Mouse (Mus musculus) kidney, postnatal 36 days (tissue): ENCODE results near the gene Tmem130.
A peak's percentile ranks its signal among the peaks of the same experiment; 100 is the strongest.

ENCODE experiments used
- DNase-seq, 2 experiments: peaks; one replicate each; pipeline ENCODE4 v3.0.0; 2021 to 2022; ENCODE audit warnings: mixed read lengths in 2 of 2

Tmem130 gene

GRCm38 (mm10) chr5:144729216-144729615, 32.4 kb downstream of the Tmem130 start:
- no peak for DNase-seq

DNA sequence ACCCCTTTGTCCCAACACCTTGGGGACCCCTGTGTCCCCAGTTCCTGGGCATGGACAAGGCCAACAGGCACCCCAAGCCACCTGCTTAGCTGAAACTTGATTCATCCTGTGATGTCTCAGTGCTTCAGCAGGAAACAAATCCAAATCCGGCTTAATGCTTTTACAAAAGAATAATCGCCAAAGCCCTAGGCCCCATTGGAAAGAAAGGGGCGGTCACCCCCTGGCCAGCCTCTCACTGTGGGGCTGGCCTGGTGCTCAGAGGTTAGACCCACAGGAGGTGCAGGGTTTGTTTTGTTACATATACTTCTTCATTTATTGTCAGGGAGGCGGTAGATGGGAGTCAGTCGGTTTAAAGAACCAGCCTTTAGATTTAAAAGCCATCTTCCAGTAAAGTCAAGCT, 33.4 kb downstream of the Tmem130 start:
- DNase-seq, result no peak

- DNase-seq, result peak; percentile 57 to 89
Observed at GRCm38 (mm10) chr5:144727119-144727518, 34.5 kb downstream of the Tmem130 start.

DNA sequence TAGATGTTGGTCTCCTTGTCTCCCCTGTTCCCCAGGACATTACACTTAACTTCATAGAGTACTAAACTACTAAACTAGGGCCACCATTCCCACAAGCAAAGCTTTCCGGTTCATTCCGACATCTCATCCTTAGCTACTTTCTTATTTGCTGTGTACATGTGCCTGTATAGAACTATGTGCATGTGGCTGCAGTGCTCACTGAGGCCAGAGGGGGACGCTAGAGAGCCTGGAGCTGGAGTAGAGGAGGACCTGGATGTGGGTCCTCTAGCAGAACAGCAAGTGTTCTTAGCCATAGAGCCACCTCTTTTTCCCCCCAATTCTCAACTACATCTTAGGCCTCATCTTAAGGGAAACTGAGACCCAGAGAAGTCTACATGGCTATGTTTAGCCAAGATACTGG, 36.1 kb downstream of the Tmem130 start:
- DNase-seq, result no peak

DNA sequence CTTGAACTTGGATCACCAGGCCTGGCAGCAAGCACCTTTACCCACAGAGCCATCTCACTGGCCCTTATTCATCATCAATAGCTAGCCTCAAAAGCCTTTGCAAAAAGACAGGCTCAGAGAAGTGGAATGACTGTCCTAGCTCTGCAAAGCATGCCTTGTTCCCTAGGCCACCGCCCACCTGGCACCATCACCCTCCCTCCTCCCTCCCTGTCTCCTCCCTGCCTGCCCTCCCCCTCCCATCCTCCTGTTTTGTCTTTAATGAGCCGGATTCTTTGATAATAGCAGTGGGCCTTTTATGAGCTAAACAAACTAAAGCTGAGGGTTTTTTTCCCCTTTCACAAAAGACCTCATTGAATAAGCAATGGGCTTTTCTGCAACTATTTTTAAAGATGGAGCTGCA, 36.7 kb downstream of the Tmem130 start:
- no peak for DNase-seq

DNA sequence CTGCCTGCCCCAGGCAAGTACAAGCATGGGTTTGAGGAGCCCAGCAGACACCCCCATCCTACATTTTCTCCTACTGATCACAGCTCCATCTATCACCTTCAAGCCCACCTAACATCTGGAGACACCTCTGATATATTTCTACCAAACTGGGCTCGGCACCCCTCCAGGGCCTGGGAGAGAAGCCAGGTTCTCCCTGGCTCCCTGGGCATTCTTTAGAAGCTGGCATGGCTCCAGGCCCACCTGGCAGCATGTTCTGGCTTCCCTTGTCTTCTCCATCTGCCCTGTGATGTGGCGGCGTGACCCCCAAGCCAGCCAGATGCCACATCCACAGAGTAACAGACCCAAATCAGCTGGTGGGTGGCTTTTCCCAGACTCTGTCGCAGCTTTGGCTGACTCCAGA, 41.3 kb downstream of the Tmem130 start:
- no peak for DNase-seq

- no peak for DNase-seq
Observed at GRCm38 (mm10) chr5:144719781-144720180, 41.8 kb downstream of the Tmem130 start.

- no peak for DNase-seq
Observed at GRCm38 (mm10) chr5:144717186-144717585, 44.4 kb downstream of the Tmem130 start.

DNA sequence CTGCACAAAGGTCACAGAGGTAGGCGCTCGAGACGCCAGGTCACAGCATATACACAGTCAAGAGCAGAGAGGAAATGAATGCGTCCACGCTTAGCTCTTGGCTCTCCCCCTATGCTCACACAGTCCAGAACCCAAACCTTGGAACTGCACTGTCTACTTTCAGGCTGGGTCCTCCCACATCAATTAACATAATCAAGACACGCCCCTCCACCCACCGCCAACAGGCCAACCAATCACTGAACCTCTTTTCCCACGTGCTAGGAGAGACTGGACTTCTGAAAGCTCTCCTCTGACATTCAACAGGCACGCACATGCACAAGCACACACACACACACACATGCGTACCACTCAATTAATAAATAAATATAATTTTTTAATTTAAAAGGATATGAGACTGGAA, 48.2 kb downstream of the Tmem130 start:
- DNase-seq, result no peak

DNA sequence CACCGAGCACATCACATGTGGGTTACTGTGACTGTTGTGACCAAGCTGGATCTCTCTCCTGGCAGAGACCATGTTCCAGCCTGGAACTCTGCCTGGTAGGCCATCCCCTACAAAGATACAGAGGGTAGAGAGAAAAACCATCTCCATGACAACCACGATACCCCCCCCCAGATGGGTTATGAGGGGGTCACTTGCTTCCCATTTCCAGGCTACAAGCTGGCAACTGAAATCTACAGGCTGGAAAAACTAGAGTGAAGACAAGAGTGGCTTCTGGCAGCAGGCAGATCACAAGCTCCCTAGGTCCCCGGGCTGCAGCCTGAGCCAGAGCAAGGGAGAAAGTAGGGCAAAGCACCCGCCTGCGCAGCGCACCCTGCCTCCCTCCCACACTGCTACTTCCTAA, 54.0 kb downstream of the Tmem130 start:
- no peak for DNase-seq

GRCm38 (mm10) chr5:144703464-144704368, 57.9 kb downstream of the Tmem130 start:
- no peak for DNase-seq

DNA sequence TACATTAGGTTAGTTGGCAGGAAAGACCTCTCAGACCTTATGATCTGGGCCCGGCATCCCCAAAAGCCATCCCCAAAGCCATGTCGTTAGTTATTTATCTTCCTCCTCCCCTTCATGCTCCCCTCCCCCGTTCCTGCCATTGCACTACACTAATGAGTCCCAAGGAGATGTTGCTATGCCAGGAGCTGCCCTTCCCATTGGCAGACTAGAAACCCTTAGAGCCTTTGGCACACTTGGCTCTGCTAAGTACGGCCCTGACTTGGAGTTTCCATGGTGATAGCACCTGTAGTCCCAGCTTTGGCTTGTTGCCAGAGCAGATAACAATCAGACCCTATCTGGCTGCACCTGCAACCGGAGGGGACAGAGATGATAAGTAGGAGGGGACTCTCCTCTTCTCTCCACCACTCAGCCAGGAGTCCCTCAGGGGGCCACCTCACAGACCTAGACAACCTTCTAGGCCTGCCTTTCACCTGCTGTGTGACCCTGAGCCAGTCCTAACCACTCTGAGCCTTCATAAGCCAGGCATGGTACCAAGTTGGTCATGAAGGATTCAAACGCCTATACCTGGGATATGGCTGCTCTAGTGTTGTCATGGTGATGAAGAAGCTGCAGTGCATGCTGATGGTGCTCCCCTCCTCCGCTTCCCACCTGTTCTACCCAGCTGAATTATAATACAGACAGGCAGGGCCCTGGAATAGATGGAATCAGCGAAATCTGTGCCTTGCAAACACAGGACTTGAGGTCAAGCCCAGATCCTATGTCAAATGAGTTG, 66.1 kb downstream of the Tmem130 start:
- no peak for DNase-seq

DNA sequence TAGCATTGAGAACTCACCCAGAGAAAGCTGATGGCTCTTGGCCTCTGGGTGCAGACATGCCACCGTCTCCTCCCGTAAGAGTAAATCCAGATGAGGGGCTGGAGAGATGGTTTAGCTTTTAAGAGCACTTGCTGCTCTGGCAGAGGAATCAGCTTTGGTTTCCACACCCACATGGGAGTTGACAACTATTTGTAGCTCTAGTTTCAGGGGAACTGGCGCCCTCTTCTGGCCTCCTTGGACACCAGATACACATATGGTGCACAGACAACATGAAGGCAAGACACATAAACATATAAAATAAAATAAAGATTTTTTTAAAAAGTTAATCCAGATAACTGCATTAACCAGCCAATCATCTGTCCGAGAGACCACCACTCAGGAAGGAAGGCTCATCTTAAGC, 67.5 kb downstream of the Tmem130 start:
- peak in 1 of 2 experiments; percentile 44 for DNase-seq

DNA sequence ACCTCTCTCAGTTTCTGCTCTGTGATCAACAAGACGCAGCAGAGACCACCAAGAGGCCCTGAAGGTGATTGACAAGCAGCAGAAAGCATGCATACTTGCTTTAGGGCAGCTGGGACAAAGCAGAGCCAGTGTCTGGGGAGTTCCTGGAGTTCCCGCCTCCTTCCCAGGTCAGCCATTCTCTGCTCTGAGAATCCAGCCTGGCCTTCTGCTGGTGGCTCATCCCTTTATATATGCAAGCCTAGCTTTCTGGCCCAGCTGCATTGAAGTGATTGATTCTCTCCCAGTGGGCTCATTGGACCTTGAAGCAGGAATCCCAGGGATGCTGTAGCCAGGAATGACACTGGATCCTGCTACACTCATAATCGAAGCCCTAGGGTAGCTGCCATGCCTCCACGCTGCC, 70.2 kb downstream of the Tmem130 start:
- no peak for DNase-seq

DNA sequence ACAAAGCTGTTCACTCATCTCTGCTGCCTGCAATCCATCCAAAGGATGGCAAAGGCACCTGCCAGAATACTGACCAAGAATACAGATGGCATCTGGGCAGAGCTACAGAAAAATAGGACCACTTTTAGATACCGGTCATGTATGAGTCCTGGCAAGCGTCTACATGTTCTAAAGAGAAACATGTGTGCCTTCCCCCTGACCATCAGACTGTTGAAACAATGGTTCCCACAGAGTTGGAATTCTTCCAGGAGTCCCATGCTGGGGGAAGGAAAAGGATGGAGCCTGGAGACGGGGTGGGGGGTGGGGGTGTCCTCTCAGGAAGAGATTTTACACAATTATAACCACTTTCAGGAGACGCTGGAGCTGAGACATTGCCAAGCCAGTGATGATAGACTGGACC, 73.2 kb downstream of the Tmem130 start:
- peak; percentile 9 for DNase-seq
